Comparison of ENCODE assay signal across 8 mouse cellular contexts in the genomic region with DNA sequence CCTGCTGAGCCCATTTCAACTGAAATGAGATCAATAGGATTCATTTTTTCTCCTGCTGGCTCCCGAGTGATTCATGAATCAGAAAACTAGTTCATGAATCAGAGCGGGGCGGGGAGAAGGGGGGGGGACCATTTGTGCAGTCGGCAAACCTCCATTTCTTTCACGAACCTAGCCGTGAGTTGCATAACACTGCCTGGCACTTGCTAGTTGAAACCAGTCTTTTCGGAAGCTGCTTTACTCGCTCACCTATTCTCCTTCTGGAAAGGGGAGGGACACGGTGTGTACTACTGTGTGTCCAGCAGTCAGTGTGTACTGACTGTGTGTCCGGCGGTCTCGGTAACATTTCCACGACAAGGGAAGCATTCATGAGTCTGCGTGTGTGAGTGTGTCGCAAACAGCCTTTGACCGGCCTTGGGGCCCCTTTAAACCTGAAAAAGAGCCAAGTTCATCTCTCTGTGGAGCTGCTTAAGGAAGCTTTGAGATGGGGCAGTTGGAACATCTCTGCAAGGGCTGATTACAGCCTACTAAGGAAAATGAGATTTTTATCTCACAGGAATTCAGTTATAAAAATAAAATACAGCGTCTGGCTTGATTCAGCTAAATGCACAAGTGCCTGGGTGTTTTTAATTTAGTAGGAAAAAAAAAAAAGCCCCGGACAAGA.
A peak's percentile ranks its signal among the peaks of the same experiment; 100 is the strongest.
DNase-seq lines count a peak whose midpoint lies in the region; ATAC-seq and TF ChIP-seq lines count a peak whose summit lies in the region.

No protein-coding gene starts in this region.

- TF ChIP-seq CTCF in small intestine, adult 2 months (IDR thresholded peaks at IDR 0.05; ENCODE audit: extremely low read depth, insufficient read length, insufficient replicate concordance, low read depth, low read length) = no peak

- intact Hi-C loops in left cerebral cortex, postnatal 36 days (cut with DNase I) = loop anchor here (1.0 to 5.0 kb wide), 6 partner anchors 71 to 217 kb away; no protein-coding TSS in a partner anchor

- no peaks in the 10 kb centered on the region for H3K36me3 ChIP-seq in embryonic facial prominence, embryonic 10.5 days (replicated peaks)
- no peaks in the 10 kb centered on the region for H3K36me3 ChIP-seq in small intestine, adult 2 months (ENCODE audit: control insufficient read depth, insufficient read depth, low read length)

- peak; percentile 15 for ATAC-seq in megakaryocyte progenitor cell, adult 5-6 weeks (replicated peaks; ENCODE audit: poor library complexity)

- peak overlapping the region; percentile 40 for H3K4me3 ChIP-seq in embryonic facial prominence, embryonic 10.5 days
- peak overlapping the region; percentile 19 for H3K4me3 ChIP-seq in small intestine, adult 2 months (ENCODE audit: low read depth, low read length)

- H3K9me3 ChIP-seq in embryonic facial prominence, embryonic 10.5 days = no peaks in the 10 kb centered on the region

- no peak for TF ChIP-seq POLR2A in small intestine, adult 2 months (IDR thresholded peaks at IDR 0.05; ENCODE audit: low read depth, low read length)

- 42% methylated on average over 18 of the region's 18 CpGs for WGBS in embryonic facial prominence, embryonic 10.5 days
- WGBS in small intestine, adult 2 months = 4% methylated on average over 18 of the region's 18 CpGs

- peak; percentile 55 for DNase-seq in ovary, adult 18-20 months (ENCODE audit: low spot score)
- DNase-seq in ovary, postnatal 10 days (ENCODE audit: low spot score) = no peak
- DNase-seq in embryonic facial prominence, embryonic 10.5 days (ENCODE audit: low spot score) = peak; percentile 31
- DNase-seq in heart, adult 18-20 months = peak; percentile 83 to 84
- peak; percentile 77 for DNase-seq in kidney, adult 11 months
- DNase-seq in left cerebral cortex, postnatal 36 days (ENCODE audit: low spot score in 2 of 2) = peak; percentile 70 to 73

- H3K4me1 ChIP-seq in embryonic facial prominence, embryonic 10.5 days = peaks cover 93% of the 10 kb centered on the region
- H3K4me1 ChIP-seq in small intestine, adult 2 months (ENCODE audit: control insufficient read depth, insufficient read depth, insufficient read length, low read length) = peaks cover 61% of the 10 kb centered on the region

- H3K27ac ChIP-seq in embryonic facial prominence, embryonic 10.5 days (replicated peaks) = peak overlapping the region; percentile 90
- H3K27ac ChIP-seq in small intestine, adult 2 months (ENCODE audit: insufficient read depth, low read depth, low read length) = peak overlapping the region; percentile 90

- H3K27me3 ChIP-seq in embryonic facial prominence, embryonic 10.5 days (replicated peaks; ENCODE audit: low read depth, poor library complexity, severe bottlenecking) = 0 out of 2 replicates have a peak, but pooled peaks cover 8% of the 10 kb centered on the region
- no peaks in the 10 kb centered on the region for H3K27me3 ChIP-seq in small intestine, adult 2 months (ENCODE audit: control insufficient read depth, insufficient read depth, low read length)
